Mouse (Mus musculus) lung, postnatal 0 days (tissue): ENCODE results near the gene Ccdc88c. TPM values are rescaled to one million over a fixed set of nuclear protein-coding genes. Genes with fewer than 3 reads are reported as not detected.

ENCODE experiments used
- ATAC-seq: fragments of 200-750 bp; cut with Nextera tagmentation; 2 replicates; pipeline ENCODE4 v1.8.0; 2017; ENCODE audit warnings: moderate library complexity
- DNase-seq: peaks from one replicate; pipeline ENCODE4 v3.0.0-alpha.2; 2016; ENCODE audit warnings: low spot score
- H3K27ac ChIP-seq: fragments of 300-500 bp; sonication (generic); 2 replicates; pipeline ENCODE4 v1.5.1; 2014; ENCODE audit warnings: antibody characterized with exemption, mild to moderate bottlenecking, low read length, mixed read lengths
- H3K27me3 ChIP-seq: fragments of 300-500 bp; sonication (generic); replicated peaks from 2 replicates; pipeline ENCODE4 v1.6.1; 2014; ENCODE audit warnings: low read length, mixed read lengths; ENCODE audit not compliant: insufficient read depth
- H3K36me3 ChIP-seq: fragments of 300-500 bp; sonication (generic); 2 replicates; pipeline ENCODE4 v1.6.1; 2014; ENCODE audit warnings: low read length, mixed read lengths; ENCODE audit not compliant: insufficient read depth
- H3K4me1 ChIP-seq: fragments of 300-500 bp; sonication (generic); 2 replicates; pipeline ENCODE4 v1.6.1; 2014; ENCODE audit warnings: antibody characterized with exemption, low read depth, low read length, mixed read lengths; ENCODE audit not compliant: insufficient read depth
- H3K4me2 ChIP-seq: fragments of 300-500 bp; sonication (generic); replicated peaks from 2 replicates; pipeline ENCODE4 v1.6.1; 2014; ENCODE audit warnings: low read depth, mild to moderate bottlenecking, low read length, moderate library complexity, mixed read lengths
- H3K4me3 ChIP-seq: fragments of 300-500 bp; sonication (generic); 2 replicates; pipeline ENCODE4 v1.5.1; 2014; ENCODE audit warnings: low read depth, low read length
- H3K9ac ChIP-seq: fragments of 300-500 bp; sonication (generic); replicated peaks from 2 replicates; pipeline ENCODE4 v1.6.1; 2014; ENCODE audit warnings: low read depth, mild to moderate bottlenecking
- H3K9me3 ChIP-seq: fragments of 300-500 bp; sonication (generic); 2 replicates; pipeline ENCODE4 v1.6.1; 2016; ENCODE audit warnings: low read length, mixed read lengths
- CTCF ChIP-seq: IDR thresholded peaks from 2 replicates; pipeline ENCODE4 v1.5.1; 2016; ENCODE audit warnings: antibody characterized with exemption, mild to moderate bottlenecking
- EP300 ChIP-seq: IDR thresholded peaks from 2 replicates; pipeline ENCODE4 v1.6.1; 2016; ENCODE audit warnings: antibody characterized with exemption, mild to moderate bottlenecking, control low read depth
- WGBS: fragments of 180-500 bp; shearing (Covaris S2); extraction: QIAGEN DNeasy Blood & Tissue Kit; methylation state at CpG from one replicate; pipeline ENCODE4 v1.1.7; 2014; 5-methylcytosine and 5-hydroxymethylcytosine counted together
- polyA plus RNA-seq: library from polyadenylated mRNA; unstranded; fragments of >200 nt; fragmentation: Nextera tagmentation; extraction: Ambion mirVana; gene quantifications from 2 replicates; pipeline ENCODE4 v1.2.1, GENCODE M21; 2015

Gene Ccdc88c
- polyA plus RNA-seq, 1 experiment from 2014 or later, result 7.4 TPM

DNA sequence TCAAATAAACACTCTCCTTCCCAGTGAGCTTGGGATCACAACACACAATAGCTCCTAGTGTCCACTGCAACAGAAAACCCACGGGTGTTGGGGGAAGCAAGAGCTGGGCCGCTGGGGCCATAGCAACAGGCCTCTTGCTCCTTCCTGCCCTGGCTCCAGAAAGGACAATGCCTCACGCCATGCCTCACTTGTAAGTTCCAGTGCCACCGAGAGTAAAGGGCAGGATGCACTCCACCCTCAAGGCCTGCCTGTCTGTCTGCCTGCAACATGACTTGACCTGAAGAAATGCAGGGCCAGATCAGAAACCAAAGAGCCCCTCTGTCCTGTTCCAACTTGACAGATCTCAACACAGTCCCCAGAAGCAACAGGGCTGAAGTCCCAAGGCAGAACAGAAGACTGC lies 72.0 kb downstream of the Ccdc88c start:
- peak; percentile 25 for DNase-seq
- H3K4me3 ChIP-seq, result no peak overlapping the region
- H3K9ac ChIP-seq, result no peak overlapping the region
- ATAC-seq, result no peak
- WGBS, result 59% methylated on average over 4 of the region's 4 CpGs
- H3K4me2 ChIP-seq, result no peak overlapping the region
- H3K27ac ChIP-seq, result no peak overlapping the region
- H3K27me3 ChIP-seq, result no peaks in the 10 kb centered on the region
- no peaks in the 10 kb centered on the region for H3K36me3 ChIP-seq
- H3K9me3 ChIP-seq, result no peaks in the 10 kb centered on the region
- TF ChIP-seq CTCF (no peak), EP300 (no peak)
- peaks cover 6% of the 10 kb centered on the region; the same call in 1 of the 2 replicates for H3K4me1 ChIP-seq

DNA sequence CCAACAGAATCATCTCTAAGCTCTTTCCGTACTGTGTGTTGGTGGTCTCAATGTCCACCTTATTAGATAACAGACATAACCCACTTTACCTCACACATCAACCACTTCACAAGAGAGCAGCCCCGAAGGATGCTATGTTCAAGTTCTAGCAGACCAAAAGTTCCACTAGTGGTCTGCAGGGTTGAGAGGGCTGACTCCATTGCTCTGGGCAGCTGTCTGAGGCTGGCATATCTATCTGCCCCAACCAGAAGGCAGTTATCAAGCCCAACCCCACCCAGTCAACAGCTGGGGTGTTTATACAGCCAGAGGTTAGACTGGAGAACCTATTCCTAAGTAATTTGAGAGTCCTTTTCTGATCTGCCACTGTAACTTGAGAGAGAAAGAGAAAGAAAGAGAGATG lies 72.8 kb downstream of the Ccdc88c start:
- Histone ChIP-seq H3K27me3 (no peaks in the 10 kb centered on the region), H3K4me1 (peaks cover 6% of the 10 kb centered on the region; the same call in 1 of the 2 replicates), H3K36me3 (no peaks in the 10 kb centered on the region), H3K9ac (no peak overlapping the region), H3K27ac (no peak overlapping the region), H3K4me2 (no peak overlapping the region), H3K4me3 (no peak overlapping the region), H3K9me3 (no peaks in the 10 kb centered on the region)
- no peak for ATAC-seq
- 92% methylated on average over 2 of the region's 2 CpGs for WGBS
- DNase-seq, result no peak
- TF ChIP-seq CTCF (no peak), EP300 (no peak)

DNA sequence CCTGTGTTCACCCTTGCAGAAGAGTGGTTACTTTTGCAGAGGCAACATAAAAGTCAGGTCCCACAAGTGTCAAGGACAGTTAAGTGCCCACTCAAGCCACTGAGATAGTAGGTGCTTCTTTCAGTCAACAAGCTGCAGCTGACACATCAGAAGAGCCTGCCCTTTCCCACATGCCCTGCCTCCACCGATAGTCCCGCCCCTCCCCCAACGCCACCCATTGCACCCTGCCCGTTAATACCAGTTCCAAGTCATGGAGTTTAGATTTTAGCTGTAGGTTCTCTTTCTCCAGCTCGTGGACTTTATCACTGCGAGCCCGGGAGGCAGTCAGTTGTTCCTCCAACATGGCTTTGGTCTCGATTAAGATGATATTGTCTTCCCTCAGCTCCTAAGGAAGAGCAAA lies 74.9 kb downstream of the Ccdc88c start:
- no peak overlapping the region for H3K27ac ChIP-seq
- TF ChIP-seq CTCF, result no peak
- no peak for TF ChIP-seq EP300
- no peak for DNase-seq
- no peak for ATAC-seq
- WGBS, result 53% methylated on average over 8 of the region's 8 CpGs
- H3K9me3 ChIP-seq, result no peaks in the 10 kb centered on the region
- H3K9ac ChIP-seq, result no peak overlapping the region
- H3K4me3 ChIP-seq, result no peak overlapping the region
- no peaks in the 10 kb centered on the region for H3K27me3 ChIP-seq
- H3K4me1 ChIP-seq, result peaks cover 6% of the 10 kb centered on the region; the same call in 1 of the 2 replicates
- no peak overlapping the region for H3K4me2 ChIP-seq
- H3K36me3 ChIP-seq, result no peaks in the 10 kb centered on the region

DNA sequence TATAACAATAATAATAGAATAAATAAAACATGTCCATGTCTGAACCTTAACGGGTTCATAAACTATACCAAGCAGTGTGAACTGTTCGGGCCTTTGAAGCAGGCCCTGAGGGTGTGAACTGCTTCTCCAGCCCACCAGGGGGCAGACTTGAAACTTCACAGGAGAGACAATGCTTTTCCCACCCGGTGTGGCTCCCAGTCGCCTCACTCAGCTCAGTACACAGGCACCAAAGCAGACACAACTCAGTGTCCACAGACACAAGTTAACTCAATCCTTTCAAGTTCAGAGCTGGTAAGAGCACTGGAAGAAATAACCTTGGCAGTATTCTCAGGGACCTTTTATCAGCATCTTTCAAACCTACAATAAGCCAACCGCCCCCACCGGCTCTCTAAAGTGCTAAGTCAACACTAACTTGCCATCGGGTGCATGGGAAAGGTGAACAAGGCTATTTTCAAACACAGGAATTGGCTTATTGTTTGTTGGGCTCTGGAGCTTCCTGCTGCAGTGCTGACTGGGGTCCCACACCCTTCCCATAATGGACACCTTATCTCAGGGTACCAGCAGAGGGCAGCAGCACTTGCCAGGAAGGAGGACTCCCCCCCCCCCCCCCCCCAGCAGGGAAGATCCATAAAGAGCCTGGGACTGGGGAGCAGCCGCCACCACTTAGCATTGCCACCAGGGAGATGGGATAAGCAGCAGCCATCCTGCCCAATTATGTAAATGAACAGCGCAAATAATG lies 76.5 kb downstream of the Ccdc88c start:
- H3K27me3 ChIP-seq, result no peaks in the 10 kb centered on the region
- H3K9ac ChIP-seq, result no peak overlapping the region
- no peak overlapping the region for H3K4me3 ChIP-seq
- DNase-seq, result peak; percentile 86
- no peaks in the 10 kb centered on the region for H3K9me3 ChIP-seq
- H3K4me1 ChIP-seq, result peaks cover 6% of the 10 kb centered on the region; the same call in 1 of the 2 replicates
- WGBS, result 20% methylated on average over 9 of the region's 9 CpGs
- H3K27ac ChIP-seq, result no peak overlapping the region
- TF ChIP-seq EP300, result peak; percentile 61
- TF ChIP-seq CTCF, result peak; percentile 81
- no peak overlapping the region for H3K4me2 ChIP-seq
- peak; percentile 82 for ATAC-seq
- 0 out of 2 replicates have a peak, but pooled peaks cover 3% of the 10 kb centered on the region for H3K36me3 ChIP-seq

DNA sequence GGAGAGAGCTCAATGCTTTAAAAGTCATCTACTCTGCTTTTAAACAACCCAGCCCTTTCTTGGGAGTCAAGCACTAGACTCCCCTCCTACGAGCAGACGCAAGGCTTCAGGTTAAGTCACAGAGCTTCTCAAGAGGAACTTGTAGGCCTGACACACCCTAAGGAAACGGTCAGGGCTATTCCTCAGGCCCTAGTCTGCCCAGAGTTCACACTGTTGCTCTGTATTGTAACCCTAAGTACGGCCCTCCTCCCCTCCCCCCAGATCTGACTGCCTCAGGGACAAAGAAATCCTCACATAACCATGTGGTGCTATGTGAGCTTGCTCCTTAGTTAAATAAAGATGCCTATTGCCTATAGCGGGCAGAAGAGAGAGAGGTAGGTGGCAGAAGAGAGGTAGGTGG lies 79.7 kb downstream of the Ccdc88c start:
- H3K9me3 ChIP-seq, result no peaks in the 10 kb centered on the region
- no peak overlapping the region for H3K4me3 ChIP-seq
- H3K36me3 ChIP-seq, result 0 out of 2 replicates have a peak, but pooled peaks cover 10% of the 10 kb centered on the region
- ATAC-seq, result no peak
- H3K4me2 ChIP-seq, result no peak overlapping the region
- H3K27ac ChIP-seq, result no peak overlapping the region
- peak; percentile 41 for DNase-seq
- no peak overlapping the region for H3K9ac ChIP-seq
- H3K4me1 ChIP-seq, result peaks cover 3% of the 10 kb centered on the region; the same call in 1 of the 2 replicates
- WGBS, result 62% methylated on average over 5 of the region's 5 CpGs
- no peaks in the 10 kb centered on the region for H3K27me3 ChIP-seq
- TF ChIP-seq CTCF, result 0 out of 2 replicates have a peak, but pooled peaks have one; percentile 3
- TF ChIP-seq EP300, result no peak

DNA sequence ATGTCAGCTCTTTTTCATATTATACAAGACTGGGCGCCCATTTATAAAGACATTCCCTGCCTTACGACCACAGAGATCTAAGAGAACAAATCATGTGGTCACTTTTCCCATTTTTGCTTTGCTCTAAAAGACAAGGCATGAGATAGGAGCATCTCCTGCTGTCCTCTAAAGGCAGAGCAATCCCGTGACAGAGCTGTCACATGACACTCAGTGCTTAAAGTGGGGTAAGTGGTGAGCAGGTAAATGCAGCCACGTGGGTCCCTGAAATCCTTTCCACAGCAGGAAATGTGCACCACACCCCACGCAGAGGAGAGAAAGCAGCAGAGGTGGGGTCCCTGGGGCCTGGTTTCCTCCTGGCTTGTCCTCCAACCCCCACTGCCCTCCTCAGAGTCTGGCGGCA lies 80.8 kb downstream of the Ccdc88c start:
- DNase-seq (no peak), ATAC-seq (no peak)
- H3K36me3 ChIP-seq, result 0 out of 2 replicates have a peak, but pooled peaks cover 10% of the 10 kb centered on the region
- WGBS, result 80% methylated on average over 6 of the region's 6 CpGs
- no peaks in the 10 kb centered on the region for H3K9me3 ChIP-seq
- peaks cover 3% of the 10 kb centered on the region; the same call in 1 of the 2 replicates for H3K4me1 ChIP-seq
- H3K27ac ChIP-seq, result no peak overlapping the region
- H3K4me3 ChIP-seq, result no peak overlapping the region
- no peak for TF ChIP-seq EP300
- TF ChIP-seq CTCF, result no peak
- no peaks in the 10 kb centered on the region for H3K27me3 ChIP-seq
- no peak overlapping the region; the same call in 1 of the 2 replicates for H3K9ac ChIP-seq
- no peak overlapping the region for H3K4me2 ChIP-seq
